Mouse (Mus musculus): ENCODE results near the gene Nrf1.

- no peak for TF ChIP-seq CTCF (IDR thresholded peaks at IDR 0.05; ENCODE audit: low read depth, low read length)
- TF ChIP-seq POLR2A (IDR thresholded peaks at IDR 0.05; ENCODE audit: extremely low read depth, insufficient read depth, low read length): no peak
These were observed 135.8 kb downstream of the Nrf1 start for GRCm38 (mm10) chr6:30183624-30184023.
